Mouse (Mus musculus): ENCODE data around the gene Myo1e.
A peak's percentile ranks its signal among the peaks of the same experiment; 100 is the strongest.

Myo1e gene

GRCm38 (mm10) chr9:70281407-70281806 lies 74.3 kb downstream of the Myo1e start:
- DNase-seq (ENCODE audit: low read depth, low spot score): no peak

- DNase-seq (ENCODE audit: low read depth, low spot score): no peak
Observed at GRCm38 (mm10) chr9:70282107-70282506, 75.0 kb downstream of the Myo1e start.

GRCm38 (mm10) chr9:70283151-70283550 lies 76.0 kb downstream of the Myo1e start:
- DNase-seq (ENCODE audit: low read depth, low spot score): no peak

DNA sequence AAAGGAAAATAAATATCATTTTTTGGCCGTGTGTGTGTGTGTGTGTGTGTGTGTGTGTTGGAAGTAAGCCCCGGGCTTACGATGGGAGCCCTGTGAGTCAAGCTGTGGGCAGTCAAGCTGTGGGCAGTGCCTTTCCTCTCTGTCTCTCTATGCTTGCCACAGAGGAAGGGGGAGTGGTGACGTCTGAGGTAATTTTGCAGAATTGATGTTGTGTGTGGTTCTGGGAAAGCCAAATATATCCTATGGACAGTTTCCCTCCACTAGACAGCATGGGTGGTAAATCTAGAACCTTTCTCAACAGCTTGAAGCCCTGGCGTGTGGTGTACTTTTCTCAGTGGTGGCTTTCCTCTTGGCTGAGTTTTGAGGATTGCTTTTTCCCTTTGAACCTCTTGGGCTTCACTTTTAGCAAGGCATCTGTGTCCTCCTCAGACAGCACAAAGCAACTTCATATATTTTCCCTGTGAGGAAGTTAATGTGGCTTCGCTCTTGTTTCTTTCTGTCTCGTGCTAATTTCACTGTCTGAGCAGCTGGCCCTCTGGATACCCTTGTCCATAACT lies 77.5 kb downstream of the Myo1e start:
- DNase-seq (ENCODE audit: low read depth, low spot score): peak; percentile 80

- DNase-seq (ENCODE audit: low read depth, low spot score): peak; percentile 88
Observed at GRCm38 (mm10) chr9:70290785-70291184, 83.6 kb downstream of the Myo1e start.

DNA sequence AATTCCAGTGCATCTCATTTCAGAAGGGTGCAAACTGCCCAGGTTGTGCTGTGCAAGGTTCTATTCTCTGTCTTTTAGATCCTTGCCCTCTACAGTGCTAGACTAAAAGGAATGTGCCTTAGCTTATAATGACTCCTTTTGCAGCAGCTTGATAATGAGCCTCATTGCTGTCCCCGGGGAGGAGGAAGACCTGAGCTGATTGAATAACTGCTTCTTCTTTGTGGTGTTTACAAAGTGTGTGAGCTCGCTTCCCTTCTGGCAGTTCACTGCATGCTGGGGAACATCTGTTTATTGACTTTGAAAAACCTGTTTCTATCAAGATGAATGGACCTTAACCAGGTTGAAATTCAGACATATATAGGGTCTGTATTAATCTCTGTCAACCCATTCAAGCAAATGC lies 89.8 kb downstream of the Myo1e start:
- DNase-seq (ENCODE audit: low read depth, low spot score): no peak

DNA sequence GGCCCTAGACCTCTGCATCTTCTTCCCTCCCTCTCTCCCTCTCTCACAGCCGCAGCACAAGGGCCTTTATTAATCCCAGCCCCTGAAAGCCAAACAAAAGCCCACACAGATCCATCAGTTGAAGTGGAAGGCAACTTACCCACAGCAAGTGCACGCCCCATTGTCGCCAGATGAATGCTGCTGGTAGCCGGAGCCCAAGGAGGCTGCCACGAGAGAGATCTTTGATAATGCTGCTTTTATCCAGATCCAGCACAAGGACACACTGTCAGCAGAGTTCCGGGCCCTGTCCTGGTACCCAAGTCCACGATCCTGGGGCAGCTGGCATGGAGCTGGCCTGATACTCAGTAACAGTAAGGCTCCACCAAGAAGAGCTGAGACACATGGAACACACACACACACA lies 91.1 kb downstream of the Myo1e start:
- DNase-seq (ENCODE audit: low read depth, low spot score): no peak

- no peak for DNase-seq (ENCODE audit: low read depth, low spot score)
Observed at GRCm38 (mm10) chr9:70300705-70301104, 93.6 kb downstream of the Myo1e start.

- DNase-seq (ENCODE audit: low read depth, low spot score): no peak
Observed at GRCm38 (mm10) chr9:70301598-70301997, 94.4 kb downstream of the Myo1e start.

DNA sequence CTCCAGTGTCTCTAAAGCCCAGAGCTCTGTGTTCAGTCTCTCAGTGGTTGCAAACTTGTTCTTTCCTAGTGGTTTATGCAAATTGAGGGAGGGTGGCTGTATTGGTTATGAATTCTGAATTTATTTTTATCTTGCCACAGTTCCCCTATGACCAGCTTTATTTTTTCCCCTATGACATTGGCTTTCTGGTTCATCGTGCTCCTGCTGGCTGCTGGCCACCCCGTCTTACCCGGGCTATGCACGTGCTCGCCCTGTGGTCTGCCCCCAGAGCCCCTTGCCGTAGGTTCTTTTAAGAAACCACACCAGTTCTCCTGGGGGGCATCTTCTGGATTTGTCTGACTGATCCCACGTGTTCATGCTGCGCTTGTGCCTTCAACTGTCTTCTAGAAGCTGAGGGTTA lies 97.8 kb downstream of the Myo1e start:
- DNase-seq (ENCODE audit: low read depth, low spot score): no peak

GRCm38 (mm10) chr9:70310046-70310445 lies 102.9 kb downstream of the Myo1e start:
- DNase-seq (ENCODE audit: low read depth, low spot score): no peak

DNA sequence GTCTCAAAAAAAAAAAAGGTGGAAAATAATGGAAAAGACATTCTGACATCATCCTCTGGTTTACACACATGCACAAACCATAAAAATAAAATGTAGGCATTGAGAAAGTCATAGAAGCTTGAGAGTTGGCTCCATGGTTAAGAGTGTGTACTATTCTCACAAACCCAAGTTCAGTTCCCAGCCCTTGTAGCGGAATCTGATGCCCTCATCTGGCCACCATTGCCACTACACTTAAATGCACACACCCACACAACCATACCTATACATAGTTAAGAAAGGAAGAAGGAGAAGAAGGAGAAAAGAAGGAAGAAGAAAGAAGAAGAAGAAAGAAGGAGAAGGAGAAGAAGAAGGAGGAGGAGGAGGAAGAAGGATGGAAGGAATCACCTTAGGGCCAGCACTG lies 106.9 kb downstream of the Myo1e start:
- no peak for DNase-seq (ENCODE audit: low read depth, low spot score)

DNA sequence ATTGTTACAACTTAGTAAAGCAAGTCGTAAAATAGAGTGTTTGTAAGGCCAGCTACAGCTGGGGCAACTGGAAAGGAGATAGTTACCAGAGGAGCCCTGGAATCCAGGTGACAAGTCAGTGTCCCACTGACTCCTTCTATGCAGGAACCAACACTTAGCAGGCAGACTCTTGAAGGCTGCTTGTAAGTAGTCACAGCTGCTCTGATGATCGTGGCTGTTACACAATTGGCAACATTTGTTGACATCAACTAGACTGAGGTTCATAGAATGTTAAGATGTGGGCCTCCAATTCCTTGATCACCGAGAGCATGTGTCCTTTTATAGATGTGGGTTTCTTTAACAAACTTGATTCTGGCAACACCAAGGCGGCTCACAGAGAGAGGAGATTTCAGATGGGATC lies 108.0 kb downstream of the Myo1e start:
- DNase-seq (ENCODE audit: low read depth, low spot score): no peak

DNA sequence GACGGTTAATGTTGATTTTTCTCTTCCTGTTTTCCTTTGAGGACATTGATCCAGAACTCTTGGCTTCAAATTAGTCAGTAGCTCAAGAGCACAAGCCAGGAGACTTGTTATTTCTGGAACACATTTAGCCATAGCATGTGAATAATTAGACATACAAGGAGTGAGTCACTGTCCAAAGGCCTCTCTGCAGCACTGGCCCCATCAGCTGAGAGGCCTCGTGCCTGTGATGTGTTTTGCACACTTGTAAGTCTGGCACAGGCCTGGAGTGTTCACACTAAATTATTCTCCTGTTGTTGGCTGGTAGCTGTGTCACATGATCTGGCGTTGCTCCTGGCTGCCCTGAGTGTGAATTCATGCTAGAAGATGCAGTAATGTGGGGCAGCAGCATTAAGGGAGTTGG lies 111.5 kb downstream of the Myo1e start:
- DNase-seq (ENCODE audit: low read depth, low spot score): peak; percentile 62

DNA sequence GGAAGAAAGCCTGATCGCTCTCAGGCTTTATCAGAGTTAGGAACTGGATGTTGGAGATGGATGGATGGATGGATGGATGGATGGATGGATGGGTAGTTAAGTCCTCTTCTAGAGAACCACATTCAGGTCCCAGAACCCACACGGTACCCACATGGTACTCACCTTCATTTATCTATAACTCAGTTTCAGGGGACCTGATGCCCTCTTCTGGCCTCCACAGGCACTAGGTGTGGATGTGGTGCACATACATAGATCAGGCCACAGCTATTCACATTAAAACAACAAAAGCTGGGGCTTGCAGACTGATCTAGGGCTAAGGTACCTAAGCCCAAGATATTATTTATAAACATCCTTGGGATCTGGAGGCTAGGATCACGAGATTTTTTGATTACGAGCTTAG lies 117.2 kb downstream of the Myo1e start:
- DNase-seq (ENCODE audit: low read depth, low spot score): no peak

- DNase-seq (ENCODE audit: low read depth, low spot score): no peak
Observed at GRCm38 (mm10) chr9:70325880-70326595, 118.9 kb downstream of the Myo1e start.

- DNase-seq (ENCODE audit: low read depth, low spot score): no peak
Observed at GRCm38 (mm10) chr9:70328193-70328841, 121.2 kb downstream of the Myo1e start.

GRCm38 (mm10) chr9:70331727-70332335 lies 124.7 kb downstream of the Myo1e start:
- DNase-seq (ENCODE audit: low read depth, low spot score): no peak

GRCm38 (mm10) chr9:70338391-70338790 lies 131.2 kb downstream of the Myo1e start:
- DNase-seq (ENCODE audit: low read depth, low spot score): no peak

DNA sequence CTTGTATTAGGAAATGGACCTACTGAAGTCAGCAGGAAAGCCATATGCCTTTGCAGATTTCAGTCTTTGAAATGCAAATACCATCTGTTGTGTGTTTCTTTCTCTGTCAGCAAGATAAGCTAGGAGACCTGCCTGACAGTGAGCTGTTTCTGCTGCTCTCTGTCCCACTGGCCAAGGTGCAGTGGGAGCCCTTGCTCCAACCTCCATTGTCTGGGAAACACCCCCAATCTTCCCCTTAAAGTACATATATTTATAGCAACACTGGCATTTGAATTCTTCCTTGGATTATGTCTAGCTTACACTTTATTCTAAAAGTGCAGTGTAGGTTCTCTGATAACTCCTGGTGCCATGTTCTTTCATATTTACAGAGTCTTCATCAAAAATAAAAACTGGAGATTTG lies 131.7 kb downstream of the Myo1e start:
- no peak for DNase-seq (ENCODE audit: low read depth, low spot score)

GRCm38 (mm10) chr9:70349274-70349673 lies 142.1 kb downstream of the Myo1e start:
- DNase-seq (ENCODE audit: low read depth, low spot score): peak; percentile 87

- DNase-seq (ENCODE audit: low read depth, low spot score): no peak
Observed at GRCm38 (mm10) chr9:70351570-70352277, 144.6 kb downstream of the Myo1e start.
